Mouse (Mus musculus): ENCODE data around the gene Kif20b.

Gene Kif20b

DNA sequence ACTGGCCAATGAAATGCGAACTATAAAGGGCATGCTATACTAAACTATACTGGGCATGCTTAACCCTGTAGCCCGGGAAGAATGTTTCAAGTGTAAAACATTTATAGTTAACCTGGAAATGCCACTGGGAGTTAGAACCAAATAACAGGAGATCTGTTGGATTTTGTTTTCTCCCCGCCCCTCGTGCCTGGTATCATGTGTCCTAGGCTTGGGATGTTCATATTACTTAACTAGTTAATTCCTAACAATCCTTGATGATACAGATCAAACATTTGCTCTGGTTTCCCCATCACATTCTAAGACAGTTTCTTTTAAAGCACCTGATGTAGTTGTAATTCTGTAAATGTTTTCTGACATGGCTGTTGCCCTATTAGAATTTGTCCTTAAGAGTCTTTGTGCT lies 2.1 kb upstream of the Kif20b start:
- DNase-seq (ENCODE audit: low spot score) = no peak

GRCm38 (mm10) chr19:34920531-34920930 lies 1.6 kb upstream of the Kif20b start:
- no peak for DNase-seq (ENCODE audit: low spot score)

DNA sequence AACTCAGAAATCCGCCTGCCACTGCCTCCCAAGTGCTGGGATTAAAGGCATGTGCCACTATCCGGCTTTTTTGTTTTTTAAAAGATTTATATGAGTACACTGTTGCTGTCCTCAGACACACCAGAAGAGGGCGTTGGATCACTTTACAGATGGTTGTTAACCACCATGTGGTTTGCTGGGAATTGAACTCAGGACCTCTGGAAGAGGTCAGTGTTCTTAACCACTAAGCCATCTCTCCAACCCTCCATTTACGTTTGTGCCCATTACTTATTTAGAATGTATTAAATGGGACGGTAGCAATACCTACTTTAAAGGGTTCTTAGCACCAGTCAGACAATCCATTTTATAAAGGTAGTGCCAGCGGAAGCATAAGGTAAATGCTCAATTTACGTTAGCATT lies 909 bp upstream of the Kif20b start:
- DNase-seq (ENCODE audit: low spot score) = no peak

DNA sequence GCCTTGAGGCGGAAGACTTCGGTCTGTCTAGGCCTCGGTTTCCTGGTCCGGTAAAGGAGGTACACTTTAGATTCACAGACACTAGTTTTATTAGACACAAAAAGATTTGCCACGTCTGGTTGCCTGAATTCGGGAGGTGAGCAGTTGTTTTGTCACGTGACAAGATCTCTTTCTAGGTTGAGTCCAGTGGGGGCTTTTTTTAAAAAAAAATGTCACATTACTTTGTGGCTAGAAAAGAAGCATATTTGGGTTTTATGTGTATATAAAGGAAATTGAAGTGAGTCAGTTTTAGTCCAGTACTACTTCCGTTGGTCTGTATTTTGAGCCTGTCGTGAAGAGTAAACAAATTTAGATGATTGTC lies 422 bp downstream of the Kif20b start:
- DNase-seq (ENCODE audit: low spot score) = no peak

DNA sequence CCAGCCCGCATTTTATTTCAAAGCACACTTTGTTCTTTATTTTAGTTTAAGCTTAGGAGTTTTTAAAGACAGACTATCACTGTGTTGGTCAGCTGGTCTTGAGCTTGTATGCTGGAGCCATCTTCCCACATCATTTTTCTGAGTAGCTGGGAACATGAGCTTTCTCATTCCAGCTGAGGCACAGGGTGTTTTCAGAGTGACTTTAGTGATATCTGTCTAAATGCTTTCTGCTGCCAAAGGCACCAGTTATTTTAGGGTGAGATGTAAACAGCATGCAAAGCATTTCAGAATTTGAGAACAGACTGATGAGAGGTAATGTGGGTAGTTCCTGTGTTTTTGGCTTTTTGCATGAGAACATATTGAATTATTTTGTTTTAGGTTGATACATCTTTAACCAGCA lies 25.0 kb downstream of the Kif20b start:
- no peak for DNase-seq (ENCODE audit: low spot score)

DNA sequence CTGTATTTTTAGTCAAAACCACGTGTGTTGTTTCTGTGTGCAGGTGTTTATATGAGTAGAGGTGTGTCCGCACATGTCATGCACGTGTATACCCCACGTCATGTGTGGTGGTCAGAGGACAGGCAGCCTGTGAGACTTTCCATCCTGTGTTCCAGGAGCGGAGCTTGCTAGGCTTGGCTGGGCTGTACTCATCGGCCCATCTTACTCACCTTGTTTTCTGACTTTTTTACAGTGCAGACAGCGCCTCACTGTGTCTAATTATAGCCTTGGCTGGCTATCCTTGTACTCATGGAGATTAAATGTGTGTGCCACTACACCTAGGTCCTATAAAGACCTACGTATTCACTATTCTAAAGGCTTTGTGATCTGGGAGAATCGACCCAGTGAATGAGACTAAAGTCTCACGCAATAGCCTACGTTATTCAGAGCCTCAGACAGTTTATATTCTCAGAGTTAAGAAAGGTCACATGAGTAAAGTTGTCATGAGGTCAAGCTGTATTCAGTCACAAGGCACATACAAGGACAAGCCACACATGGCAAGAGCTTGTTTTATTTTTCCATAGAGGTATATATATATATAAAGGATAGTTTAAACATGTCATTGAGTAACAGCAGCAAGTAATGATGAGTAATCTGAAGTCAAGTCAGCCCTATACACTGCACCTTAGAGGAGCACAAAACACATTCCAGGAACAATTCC lies 31.8 kb downstream of the Kif20b start:
- no peak for DNase-seq (ENCODE audit: low spot score)

DNA sequence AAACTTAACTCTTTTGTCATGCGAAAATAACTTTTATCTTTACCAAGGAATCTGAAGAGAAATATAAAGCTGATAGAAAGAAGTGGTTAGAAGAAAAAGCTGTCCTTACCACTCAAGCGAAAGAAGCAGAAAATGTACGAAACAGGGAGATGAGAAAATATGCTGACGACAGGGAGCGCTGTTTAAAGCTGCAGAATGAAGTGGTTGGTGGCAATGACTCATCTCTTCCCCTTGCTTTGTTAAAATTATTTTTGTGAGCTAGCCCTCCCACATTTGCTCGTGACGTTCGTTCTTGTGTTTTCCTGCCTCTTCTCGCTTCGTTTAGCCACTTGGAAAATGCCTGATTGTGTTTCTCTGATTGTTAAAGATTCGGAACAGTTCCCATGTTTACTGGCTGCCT lies 37.2 kb downstream of the Kif20b start:
- no peak for DNase-seq (ENCODE audit: low spot score)

- no peak for DNase-seq (ENCODE audit: low spot score)
These were observed 62.6 kb downstream of the Kif20b start for GRCm38 (mm10) chr19:34984742-34985141.

DNA sequence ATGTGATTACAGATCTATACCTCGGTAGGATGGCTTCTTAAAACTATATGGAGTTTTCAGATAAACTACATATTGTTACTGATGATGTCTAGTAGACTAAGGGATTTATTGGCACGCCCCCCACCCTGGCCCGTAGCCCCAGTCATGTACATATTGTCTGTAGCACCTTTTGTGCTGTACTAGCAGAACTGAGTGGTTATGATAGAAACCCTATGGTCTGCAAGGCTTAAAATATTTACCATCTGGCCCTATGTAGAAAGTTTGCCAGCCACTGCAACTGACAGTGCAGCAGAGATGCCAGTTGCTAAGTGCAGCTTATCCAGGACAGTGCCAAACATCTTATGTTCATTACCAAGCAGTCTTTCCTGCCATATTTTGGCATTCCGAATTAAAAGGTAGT lies 68.3 kb downstream of the Kif20b start:
- no peak for DNase-seq (ENCODE audit: low spot score)

DNA sequence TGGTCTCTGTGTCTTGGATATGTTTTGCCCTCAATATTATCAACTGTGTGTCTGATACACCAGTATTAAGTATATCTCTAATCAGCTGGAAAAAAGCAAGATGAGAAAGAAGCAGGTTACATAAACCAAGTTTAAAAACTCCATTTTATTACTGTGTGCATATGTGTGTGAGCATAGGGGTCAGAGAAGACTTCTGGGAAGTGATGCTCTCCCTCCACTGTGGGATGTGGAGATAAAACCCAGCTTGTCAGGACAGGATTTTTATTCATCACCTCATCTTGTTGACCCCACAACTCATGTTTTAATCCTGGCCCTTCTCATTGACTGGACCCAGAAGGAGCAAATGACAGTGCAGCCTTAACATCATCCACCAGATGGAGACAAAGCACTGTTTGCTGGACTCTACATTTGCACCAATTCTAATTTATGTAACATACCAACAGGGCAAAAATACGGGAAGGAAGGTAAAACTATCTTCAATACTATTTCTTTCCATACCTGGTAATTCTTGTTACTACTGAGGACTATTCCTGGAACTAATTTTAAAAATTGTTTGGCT lies 70.9 kb downstream of the Kif20b start:
- DNase-seq (ENCODE audit: low spot score) = no peak

- DNase-seq (ENCODE audit: low spot score) = no peak
These were observed 92.9 kb downstream of the Kif20b start for GRCm38 (mm10) chr19:35015058-35015457.

- no peak for DNase-seq (ENCODE audit: low spot score)
These were observed 95.5 kb downstream of the Kif20b start for GRCm38 (mm10) chr19:35017474-35018208.

DNA sequence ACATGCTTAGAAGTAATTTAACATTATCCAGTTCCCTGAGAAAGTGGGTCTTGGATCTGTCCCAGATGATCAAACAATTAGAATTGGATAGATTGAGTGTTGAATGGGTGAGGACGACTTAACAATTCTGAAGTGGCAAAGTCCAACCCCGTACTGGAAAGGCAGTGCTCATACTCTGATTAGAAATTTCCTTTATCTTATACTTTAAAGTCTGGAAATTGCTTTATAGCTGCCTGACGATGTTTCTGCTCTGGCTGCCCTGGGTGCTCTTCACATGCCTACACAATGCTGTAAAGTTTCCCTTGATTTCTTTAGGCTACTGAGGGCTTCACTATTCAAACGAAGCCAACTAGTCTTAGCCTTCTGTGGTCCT lies 96.0 kb downstream of the Kif20b start:
- DNase-seq (ENCODE audit: low spot score) = no peak

Data from spleen, adult 12 weeks (tissue).